Mouse (Mus musculus) embryonic facial prominence, embryonic 10.5 days (tissue): ENCODE measurements around the gene Hmcn1. TPM values are rescaled to one million over a fixed set of nuclear protein-coding genes. Genes with fewer than 3 reads are reported as not detected.
A peak's percentile ranks its signal among the peaks of the same experiment; 100 is the strongest.

Experiments used
- DNase-seq: peaks from one replicate; pipeline ENCODE4 v3.0.0-alpha.2; 2017; ENCODE audit warnings: low spot score
- H3K27ac ChIP-seq: fragments of 300-500 bp; sonication (generic); replicated peaks from 2 replicates; pipeline ENCODE4 v1.5.1; 2016; ENCODE audit warnings: mild to moderate bottlenecking
- H3K27me3 ChIP-seq: fragments of 300-500 bp; sonication (generic); replicated peaks from 2 replicates; pipeline ENCODE4 v1.6.1; 2016; ENCODE audit warnings: low read depth, mild to moderate bottlenecking; ENCODE audit not compliant: poor library complexity, severe bottlenecking
- H3K36me3 ChIP-seq: fragments of 300-500 bp; sonication (generic); replicated peaks from 2 replicates; pipeline ENCODE4 v1.6.1; 2016; ENCODE audit warnings: mild to moderate bottlenecking, moderate library complexity
- H3K4me1 ChIP-seq: fragments of 300-500 bp; sonication (generic); 2 replicates; pipeline ENCODE4 v1.6.1; 2016
- H3K4me3 ChIP-seq: fragments of 300-500 bp; sonication (generic); 2 replicates; pipeline ENCODE4 v1.5.1; 2016; ENCODE audit warnings: mild to moderate bottlenecking, moderate library complexity
- H3K9me3 ChIP-seq: fragments of 300-500 bp; sonication (generic); 2 replicates; pipeline ENCODE4 v1.6.1; 2016; ENCODE audit warnings: mild to moderate bottlenecking
- WGBS: fragments of 180-500 bp; shearing (Covaris S2); methylation state at CpG from one replicate; pipeline ENCODE4 v1.1.7; 2016; 5-methylcytosine and 5-hydroxymethylcytosine counted together
- polyA plus RNA-seq: library from polyadenylated mRNA; unstranded; fragments of >200 nt; fragmentation: Nextera tagmentation; extraction: Ambion mirVana; gene quantifications from 2 replicates; pipeline ENCODE4 v1.2.1, GENCODE M21; 2016

Gene Hmcn1
- polyA plus RNA-seq, 1 experiment from 2014 or later: 19.0 TPM

DNA sequence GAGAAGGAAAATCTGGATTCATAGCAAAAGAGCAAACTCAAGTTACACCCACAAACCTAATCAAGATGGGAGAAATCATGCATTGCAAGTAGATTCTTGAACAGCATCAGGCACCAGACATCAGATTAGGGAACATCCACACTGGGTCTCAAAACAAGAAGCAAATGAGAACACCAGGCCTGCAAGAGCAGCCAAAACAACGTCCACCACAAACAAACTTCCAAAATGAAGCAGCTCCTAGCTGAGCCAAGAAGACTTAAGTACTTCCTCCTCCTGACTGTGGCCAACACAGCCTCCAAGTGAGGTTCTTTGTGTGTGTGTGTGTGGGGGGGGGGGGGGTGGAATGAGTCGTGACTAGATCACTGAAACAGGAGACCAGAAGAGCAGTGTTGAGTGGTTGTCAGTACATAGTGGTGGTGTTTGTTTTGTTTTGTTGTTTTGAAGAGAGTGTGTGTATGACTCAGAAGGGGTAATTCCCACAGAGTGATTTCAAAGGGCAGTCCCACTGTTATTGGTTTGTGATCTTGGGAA is 232.4 kb downstream of the Hmcn1 start:
- H3K4me3 ChIP-seq: no peak overlapping the region
- H3K27ac ChIP-seq: no peak overlapping the region
- H3K36me3 ChIP-seq: peaks cover 32% of the 10 kb centered on the region
- H3K27me3 ChIP-seq: no peaks in the 10 kb centered on the region
- no peaks in the 10 kb centered on the region for H3K9me3 ChIP-seq
- 52% methylated on average over 2 of the region's 2 CpGs for WGBS
- 0 out of 2 replicates have a peak, but pooled peaks cover 10% of the 10 kb centered on the region for H3K4me1 ChIP-seq
- no peak for DNase-seq

- no peak overlapping the region for H3K27ac ChIP-seq
- WGBS: 78% methylated on average over 2 of the region's 2 CpGs
These were observed 233.7 kb downstream of the Hmcn1 start for GRCm38 (mm10) chr1:150759476-150760079.

DNA sequence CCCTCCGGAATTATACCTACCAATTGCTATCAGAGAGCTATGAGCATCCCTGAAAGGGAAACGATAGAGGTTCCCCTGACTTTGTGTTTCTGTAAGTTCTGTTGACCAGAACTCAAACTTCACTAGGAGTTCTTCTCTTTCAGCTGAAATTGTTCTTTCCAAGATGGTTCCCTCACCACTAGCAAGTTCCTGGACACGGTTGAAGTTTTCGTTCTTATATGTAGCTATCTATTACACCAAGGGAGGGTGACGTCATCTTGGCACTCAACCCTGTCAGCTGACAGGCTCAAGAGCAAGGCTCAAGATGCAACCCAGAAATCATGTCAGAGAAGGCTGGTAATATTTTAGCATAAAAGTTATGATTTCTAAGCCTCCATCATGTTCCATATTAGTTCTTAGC is 239.3 kb downstream of the Hmcn1 start:
- Histone ChIP-seq H3K36me3 (peaks cover 25% of the 10 kb centered on the region), H3K27ac (no peak overlapping the region), H3K4me3 (no peak overlapping the region), H3K27me3 (no peaks in the 10 kb centered on the region), H3K4me1 (no peaks in the 10 kb centered on the region), H3K9me3 (no peaks in the 10 kb centered on the region)
- WGBS: 89% methylated on average over 5 of the region's 5 CpGs
- DNase-seq: no peak

More at GRCm38 (mm10) chr1:150759476-150760079, 233.7 kb downstream of the Hmcn1 start:
- Histone ChIP-seq H3K36me3 (peaks cover 27% of the 10 kb centered on the region), H3K4me3 (no peak overlapping the region), H3K4me1 (0 out of 2 replicates have a peak, but pooled peaks cover 8% of the 10 kb centered on the region), H3K27me3 (no peaks in the 10 kb centered on the region), H3K9me3 (no peaks in the 10 kb centered on the region)
- DNase-seq: no peak

DNA sequence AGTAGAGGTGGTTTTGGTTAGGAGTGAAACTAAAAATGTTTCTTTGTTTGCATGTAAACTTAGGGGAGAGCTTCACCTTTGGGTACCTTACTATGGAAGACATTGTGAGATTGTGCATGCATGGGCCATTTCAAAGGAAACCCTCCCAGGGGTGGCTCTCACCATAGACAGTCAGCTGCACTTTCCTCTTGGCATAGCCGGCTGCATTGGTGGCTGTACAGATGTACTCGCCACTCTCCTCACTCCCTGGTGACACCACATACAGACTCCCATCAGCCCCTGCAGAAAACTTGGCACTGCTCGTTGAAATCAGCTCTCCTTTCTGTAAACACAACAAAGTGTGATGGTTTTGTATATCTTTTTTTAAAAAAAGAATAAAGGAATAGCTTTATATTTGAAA is 244.5 kb downstream of the Hmcn1 start:
- Histone ChIP-seq H3K27ac (no peak overlapping the region), H3K4me1 (no peaks in the 10 kb centered on the region), H3K36me3 (peaks cover 32% of the 10 kb centered on the region), H3K9me3 (no peaks in the 10 kb centered on the region), H3K4me3 (no peak overlapping the region), H3K27me3 (no peaks in the 10 kb centered on the region)
- no peak for DNase-seq
- WGBS: 88% methylated on average over 3 of the region's 3 CpGs

- Histone ChIP-seq H3K9me3 (no peaks in the 10 kb centered on the region), H3K36me3 (peaks cover 36% of the 10 kb centered on the region), H3K4me3 (no peak overlapping the region), H3K27ac (no peak overlapping the region), H3K4me1 (peaks cover 7% of the 10 kb centered on the region; the same call in 1 of the 2 replicates), H3K27me3 (no peaks in the 10 kb centered on the region)
- 86% methylated on average over 4 of the region's 4 CpGs for WGBS
- DNase-seq: no peak
These were observed 245.5 kb downstream of the Hmcn1 start for GRCm38 (mm10) chr1:150747771-150748170.

DNA sequence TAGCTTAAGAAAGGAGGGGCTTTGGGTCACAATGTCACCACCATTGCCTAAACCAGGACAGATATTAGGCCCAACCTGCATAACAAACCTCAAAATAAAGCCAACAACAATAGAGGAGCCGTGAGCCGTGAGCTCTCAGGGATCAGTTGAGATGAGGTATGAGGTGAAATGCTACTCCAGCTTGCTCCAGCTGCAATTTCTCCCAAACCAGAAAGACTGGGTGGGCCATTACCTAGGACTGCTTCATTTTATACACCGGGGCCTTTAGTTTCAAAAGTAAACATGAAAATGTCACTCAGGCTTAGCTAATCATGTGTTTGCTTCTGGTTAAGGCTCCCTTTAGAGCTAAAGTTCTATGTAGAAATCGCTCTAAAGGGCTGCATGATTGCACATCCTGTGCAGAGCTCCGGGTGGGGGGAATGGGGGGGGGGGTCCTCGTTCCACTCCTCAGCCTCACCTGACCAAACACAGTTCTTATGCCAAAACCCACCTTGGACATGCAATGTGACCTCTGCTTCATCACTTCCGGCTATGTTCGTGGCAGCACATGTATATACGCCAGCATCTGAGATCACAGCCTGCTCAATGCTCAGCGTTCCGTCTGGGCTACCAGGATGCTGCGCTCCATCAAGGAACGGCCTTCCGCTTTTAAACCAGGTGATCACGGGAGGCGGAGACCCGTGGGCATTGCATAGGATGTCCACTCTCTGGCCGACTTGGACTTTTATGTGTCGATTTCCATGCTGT is 250.0 kb downstream of the Hmcn1 start:
- WGBS: 83% methylated on average over 19 of the region's 19 CpGs
- DNase-seq: peak; percentile 21
- Histone ChIP-seq H3K9me3 (no peaks in the 10 kb centered on the region), H3K27ac (peak overlapping the region; percentile 57), H3K27me3 (no peaks in the 10 kb centered on the region), H3K36me3 (peaks cover 54% of the 10 kb centered on the region), H3K4me1 (peaks cover 7% of the 10 kb centered on the region; the same call in 1 of the 2 replicates), H3K4me3 (no peak overlapping the region)

DNA sequence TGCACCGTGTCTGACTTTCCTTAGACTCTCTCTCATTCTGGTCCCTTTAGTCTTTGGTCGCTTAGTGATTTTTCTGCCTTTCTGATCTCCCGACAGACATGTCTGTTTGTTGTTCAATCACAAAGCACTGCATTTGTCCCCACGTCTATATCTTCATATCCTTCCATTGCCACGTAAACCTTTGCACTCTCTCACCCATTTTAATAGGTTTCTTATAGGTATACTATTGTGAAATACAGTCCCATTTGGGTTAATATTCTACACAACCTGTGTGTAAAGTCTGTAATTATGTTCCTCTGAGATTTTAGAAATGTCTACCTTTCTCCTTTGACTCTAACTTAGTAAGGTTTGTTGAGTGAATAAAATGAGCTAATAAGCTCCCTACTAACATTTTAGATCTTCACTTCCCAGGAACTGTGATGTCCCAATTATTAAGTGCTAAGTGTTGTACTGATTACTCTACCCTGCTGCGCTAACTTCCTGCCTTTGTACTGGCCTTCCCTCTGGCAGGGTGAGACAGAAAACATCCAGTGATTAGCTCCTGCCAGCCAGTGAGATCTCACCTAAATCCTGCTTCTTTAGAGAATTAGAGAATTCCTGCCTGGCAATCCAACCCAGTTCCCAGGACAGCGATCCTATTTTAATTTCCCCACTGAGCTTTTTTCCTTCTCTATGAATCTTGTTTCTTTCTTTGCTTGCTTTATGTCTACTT is 250.7 kb downstream of the Hmcn1 start:
- Histone ChIP-seq H3K27ac (peak overlapping the region; percentile 57), H3K27me3 (no peaks in the 10 kb centered on the region)

DNA sequence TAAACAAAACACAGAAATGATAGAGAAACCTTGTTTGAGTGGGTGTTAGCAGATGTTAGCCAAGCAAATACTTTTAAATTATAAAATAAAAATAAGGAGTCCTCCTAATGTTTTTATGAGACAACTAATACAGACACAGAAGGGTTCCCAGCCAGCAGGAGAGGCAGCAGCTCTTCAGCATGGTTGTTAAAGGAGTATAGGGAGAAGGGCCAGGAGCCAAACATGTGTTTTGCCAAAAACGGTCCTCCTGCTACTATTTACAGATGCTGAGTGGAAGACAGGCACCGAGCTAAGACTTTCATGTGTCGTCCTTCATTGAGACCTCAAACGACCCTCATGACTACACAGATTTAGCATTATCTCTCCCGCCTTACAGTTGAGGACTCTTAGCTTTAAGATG is 281.8 kb downstream of the Hmcn1 start:
- Histone ChIP-seq H3K36me3 (peaks cover 33% of the 10 kb centered on the region), H3K27me3 (no peaks in the 10 kb centered on the region), H3K4me1 (no peaks in the 10 kb centered on the region), H3K27ac (no peak overlapping the region), H3K9me3 (no peaks in the 10 kb centered on the region), H3K4me3 (no peak overlapping the region)
- 86% methylated on average over 5 of the region's 5 CpGs for WGBS
- DNase-seq: no peak

More for the DNA sequence above, 250.7 kb downstream of the Hmcn1 start:
- peaks cover 50% of the 10 kb centered on the region for H3K36me3 ChIP-seq
- H3K4me3 ChIP-seq: no peak overlapping the region
- H3K9me3 ChIP-seq: no peaks in the 10 kb centered on the region
- WGBS: 77% methylated on average over 7 of the region's 7 CpGs
- DNase-seq: no peak
- H3K4me1 ChIP-seq: peaks cover 7% of the 10 kb centered on the region; the same call in 1 of the 2 replicates

- Histone ChIP-seq H3K9me3 (no peaks in the 10 kb centered on the region), H3K4me1 (no peaks in the 10 kb centered on the region), H3K36me3 (peaks cover 18% of the 10 kb centered on the region), H3K27me3 (no peaks in the 10 kb centered on the region), H3K4me3 (no peak overlapping the region), H3K27ac (no peak overlapping the region)
- DNase-seq: no peak
- 77% methylated on average over 4 of the region's 4 CpGs for WGBS
These were observed 286.7 kb downstream of the Hmcn1 start for GRCm38 (mm10) chr1:150706502-150706901.

DNA sequence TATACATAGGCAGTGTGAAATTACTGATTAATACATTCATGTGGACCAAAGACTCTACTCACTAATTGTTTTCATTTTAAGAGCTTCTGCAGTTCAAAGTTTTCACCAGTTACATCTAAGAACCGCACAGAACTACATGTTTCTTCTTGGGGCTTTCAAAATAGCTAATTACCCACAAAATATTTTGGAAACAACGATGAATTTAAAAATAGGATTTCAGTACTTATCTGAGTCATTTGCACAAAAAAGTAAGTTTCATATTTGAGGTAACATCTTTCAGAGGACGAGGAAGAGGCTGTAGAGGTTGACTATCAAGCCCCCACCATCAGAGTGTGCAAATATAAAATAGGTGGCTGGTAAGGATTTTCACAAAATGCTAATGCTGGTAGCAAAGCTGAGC is 295.5 kb downstream of the Hmcn1 start:
- 91% methylated on average over 3 of the region's 3 CpGs for WGBS
- Histone ChIP-seq H3K27me3 (no peaks in the 10 kb centered on the region), H3K9me3 (no peaks in the 10 kb centered on the region), H3K36me3 (peaks cover 69% of the 10 kb centered on the region), H3K4me1 (no peaks in the 10 kb centered on the region), H3K4me3 (no peak overlapping the region), H3K27ac (no peak overlapping the region)
- no peak for DNase-seq

GRCm38 (mm10) chr1:150682044-150682443 is 311.2 kb downstream of the Hmcn1 start:
- WGBS: 38% methylated on average over 6 of the region's 6 CpGs
- H3K9me3 ChIP-seq: no peaks in the 10 kb centered on the region
- no peak overlapping the region for H3K4me3 ChIP-seq
- H3K36me3 ChIP-seq: peaks cover 41% of the 10 kb centered on the region
- no peaks in the 10 kb centered on the region for H3K27me3 ChIP-seq
- DNase-seq: peak; percentile 76
- H3K27ac ChIP-seq: peak overlapping the region; percentile 36; the same call in 1 of the 2 replicates
- peaks cover 27% of the 10 kb centered on the region for H3K4me1 ChIP-seq

DNA sequence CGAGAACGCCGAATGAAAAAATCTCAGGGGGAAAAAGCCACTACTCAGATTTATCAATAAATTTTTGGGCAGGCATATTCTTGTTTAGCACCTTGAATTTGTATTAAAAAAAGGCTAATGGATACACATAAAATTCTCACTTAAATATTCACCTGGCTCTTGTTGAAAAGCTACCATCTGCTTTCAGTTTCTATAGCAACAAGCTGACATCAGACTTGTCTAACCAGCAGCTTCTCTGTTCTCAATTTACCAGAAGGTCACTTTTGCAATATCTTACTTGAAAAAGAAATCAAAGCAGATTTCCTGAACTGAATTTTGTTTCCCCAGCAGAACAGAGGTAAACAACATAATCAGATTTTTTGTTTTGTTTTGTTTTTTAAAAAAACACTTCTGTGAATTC is 311.8 kb downstream of the Hmcn1 start:
- Histone ChIP-seq H3K4me3 (no peak overlapping the region), H3K36me3 (peaks cover 40% of the 10 kb centered on the region), H3K27me3 (no peaks in the 10 kb centered on the region), H3K9me3 (no peaks in the 10 kb centered on the region), H3K4me1 (peaks cover 27% of the 10 kb centered on the region), H3K27ac (peak overlapping the region; percentile 36)
- WGBS: 83% methylated on average over 3 of the region's 3 CpGs
- no peak for DNase-seq
